In genomic region chr4:150405786-150406185, GRCm38 (mm10) we compare ENCODE assay signal across 17 mouse cellular contexts.
A peak's percentile ranks its signal among the peaks of the same experiment; 100 is the strongest.
DNase-seq lines count a peak whose midpoint lies in the region; ATAC-seq and TF ChIP-seq lines count a peak whose summit lies in the region.
"Had no signal": no experiment of that assay in that cellular context is flagged by ENCODE, and none has a peak within 500 bp of the region (broad histone marks: within the 10 kb centered on the region; RNA-seq: fewer than 3 reads in every experiment).

No protein-coding gene starts in this region.

- H3K4me2 ChIP-seq in heart, embryonic 15.5 days, result peak overlapping the region; percentile 42; the same call in 1 of the 2 replicates
- peak overlapping the region; percentile 58; the same call in 1 of the 2 replicates for H3K4me2 ChIP-seq in liver, postnatal 0 days (ENCODE audit: low read depth, low read length)
- H3K4me2 ChIP-seq: embryonic facial prominence, embryonic 15.5 days; forebrain, embryonic 15.5 days; lung, embryonic 15.5 days had no signal

- H3K27me3 ChIP-seq in heart, embryonic 15.5 days, result no peaks in the 10 kb centered on the region
- H3K27me3 ChIP-seq in liver, postnatal 0 days (ENCODE audit: insufficient read depth, low read length), result no peaks in the 10 kb centered on the region
- H3K27me3 ChIP-seq: embryonic facial prominence, embryonic 15.5 days; forebrain, embryonic 15.5 days; lung, embryonic 15.5 days; megakaryocyte, embryonic 14.5 days had no signal

- TF ChIP-seq CTCF in brain, embryonic 14.5 days (IDR thresholded peaks at IDR 0.05; ENCODE audit: borderline replicate concordance, extremely low read depth, insufficient read depth, insufficient read length), result no peak
- TF ChIP-seq CTCF in liver, postnatal 0 days (IDR thresholded peaks at IDR 0.05; ENCODE audit: low read depth), result no peak

- TF ChIP-seq EP300 in liver, postnatal 0 days (IDR thresholded peaks at IDR 0.05; ENCODE audit: low read depth), result no peak

- H3K9me3 ChIP-seq in heart, embryonic 15.5 days (replicated peaks), result no peaks in the 10 kb centered on the region
- no peaks in the 10 kb centered on the region for H3K9me3 ChIP-seq in liver, postnatal 0 days (ENCODE audit: low read length)
- H3K9me3 ChIP-seq: embryonic facial prominence, embryonic 15.5 days; forebrain, embryonic 15.5 days; lung, embryonic 15.5 days; megakaryocyte, embryonic 14.5 days had no signal

- WGBS in heart, embryonic 15.5 days, result 44% methylated on average over 5 of the region's 5 CpGs
- WGBS in liver, postnatal 0 days (ENCODE audit: insufficient replicate concordance), result 41% methylated on average over 5 of the region's 5 CpGs

- no peak for ATAC-seq in heart, embryonic 15.5 days (replicated peaks; ENCODE audit: insufficient number of reproducible peaks, insufficient read depth, low FRiP score, low read depth)
- ATAC-seq in liver, postnatal 0 days, result no peak
- ATAC-seq in granulocyte monocyte progenitor cell, adult 5-6 weeks (replicated peaks; ENCODE audit: poor library complexity, severe bottlenecking), result no peak
- ATAC-seq: forebrain, embryonic 15.5 days; hindbrain, embryonic 16.5 days had no signal

- DNase-seq in heart, adult 8-10 months (ENCODE audit: low spot score), result no peak
- peak; percentile 57 for DNase-seq in CD4-positive, CD25-positive, alpha-beta regulatory T cell, adult 2 months (ENCODE audit: low read depth, low spot score)
- DNase-seq in brain, embryonic 14.5 days (ENCODE audit: low read depth), result peak; percentile 25
- no peak for DNase-seq in liver, postnatal 0 days
- no peak for DNase-seq in ovary, postnatal 14 days (ENCODE audit: low spot score)
- no peak for DNase-seq in urinary bladder, postnatal 10 days (ENCODE audit: low spot score)
- DNase-seq: adrenal gland, adult 2 months; cerebellum, adult 11 months; gastrocnemius, postnatal 10 days; left cerebral cortex, postnatal 4 days had no signal

- H3K36me3 ChIP-seq in heart, embryonic 15.5 days, result peaks cover 4% of the 10 kb centered on the region; the same call in 1 of the 2 replicates
- H3K36me3 ChIP-seq in liver, postnatal 0 days (replicated peaks; ENCODE audit: insufficient read depth, low read length), result no peaks in the 10 kb centered on the region; the same call in 1 of the 2 replicates
- H3K36me3 ChIP-seq: lung, embryonic 15.5 days had no signal

- TF ChIP-seq POLR2A in brain, embryonic 14.5 days (IDR thresholded peaks at IDR 0.05; ENCODE audit: borderline replicate concordance, extremely low read depth, insufficient read depth, insufficient read length, poor library complexity, severe bottlenecking), result no peak

- H3K27ac ChIP-seq in heart, embryonic 15.5 days, result 0 out of 2 replicates have a peak overlapping the region, but pooled peaks have one; percentile 13
- H3K27ac ChIP-seq in liver, postnatal 0 days (ENCODE audit: low read depth), result no peak overlapping the region
- H3K27ac ChIP-seq: embryonic facial prominence, embryonic 15.5 days; lung, embryonic 15.5 days had no signal

- H3K9ac ChIP-seq in heart, embryonic 15.5 days, result no peak overlapping the region
- no peak overlapping the region for H3K9ac ChIP-seq in liver, postnatal 0 days (replicated peaks)
- H3K9ac ChIP-seq: embryonic facial prominence, embryonic 15.5 days; forebrain, embryonic 15.5 days; lung, embryonic 15.5 days had no signal

- no peak overlapping the region for H3K4me3 ChIP-seq in heart, embryonic 15.5 days
- H3K4me3 ChIP-seq in liver, postnatal 0 days (ENCODE audit: low read depth, low read length), result no peak overlapping the region
- H3K4me3 ChIP-seq: embryonic facial prominence, embryonic 15.5 days; forebrain, embryonic 15.5 days; lung, embryonic 15.5 days had no signal

- H3K4me1 ChIP-seq in heart, embryonic 15.5 days (replicated peaks), result peaks cover 57% of the 10 kb centered on the region
- peaks cover 52% of the 10 kb centered on the region for H3K4me1 ChIP-seq in liver, postnatal 0 days (ENCODE audit: insufficient read depth)

Comparison
In these comparisons a context has a peak if more than half of its experiments do, and no peak if none do; other contexts are left out.
1. DNase-seq: peak in CD4-positive, CD25-positive, alpha-beta regulatory T cell, adult 2 months (single experiment) and brain, embryonic 14.5 days (single experiment); none in heart, adult 8-10 months (single experiment), liver, postnatal 0 days (single experiment), ovary, postnatal 14 days (single experiment) and urinary bladder, postnatal 10 days (single experiment).